Mouse (Mus musculus) small intestine, adult 2 months (tissue): ENCODE data around the gene Gm20604.

Experiments
- CTCF ChIP-seq: fragments of 200-500 bp; IDR thresholded peaks from 2 replicates; pipeline ENCODE4 v1.5.1; 2012; ENCODE audit warnings: low read depth, mild to moderate bottlenecking, control low read depth, inconsistent platforms, low read length, moderate library complexity, mixed read lengths; ENCODE audit not compliant: insufficient replicate concordance, insufficient read length; ENCODE audit errors: extremely low read depth
- POLR2A ChIP-seq: fragments of 200-500 bp; IDR thresholded peaks from 2 replicates; pipeline ENCODE4 v1.6.1; 2012; ENCODE audit warnings: low read depth, mild to moderate bottlenecking, control low read depth, inconsistent platforms, low read length, moderate library complexity

- TF ChIP-seq CTCF (peak; percentile 41; the same call in 1 of the 2 replicates), POLR2A (no peak)
These were observed 55.4 kb downstream of the Gm20604 start for GRCm38 (mm10) chr12:102703111-102703412.
